In genomic region chr14:106162331-106162730, GRCm38 (mm10) we compare ENCODE assay signal across 21 mouse cellular contexts. TPM values are rescaled to one million over a fixed set of nuclear protein-coding genes. Genes with fewer than 3 reads are reported as not detected.
DNase-seq lines count a peak whose midpoint lies in the region; ATAC-seq lines count a peak whose summit lies in the region.
"Had no signal": no experiment of that assay in that cellular context is flagged by ENCODE, and none has a peak within 500 bp of the region (broad histone marks: within the 10 kb centered on the region; RNA-seq: fewer than 3 reads in every experiment).

No protein-coding gene starts in this region.

- 40% methylated on average over 3 of the region's 3 CpGs for WGBS in heart, embryonic 12.5 days

- H3K27me3 ChIP-seq in heart, embryonic 12.5 days (replicated peaks): no peaks in the 10 kb centered on the region
- H3K27me3 ChIP-seq: embryonic facial prominence, embryonic 12.5 days; liver, embryonic 13.5 days; lung, embryonic 15.5 days had no signal

- peaks cover 4% of the 10 kb centered on the region; the same call in 1 of the 2 replicates for H3K9me3 ChIP-seq in heart, embryonic 12.5 days (replicated peaks)
- H3K9me3 ChIP-seq: embryonic facial prominence, embryonic 12.5 days; liver, embryonic 13.5 days; lung, embryonic 15.5 days had no signal

- no peak overlapping the region for H3K9ac ChIP-seq in heart, embryonic 12.5 days
- H3K9ac ChIP-seq: embryonic facial prominence, embryonic 12.5 days; liver, embryonic 13.5 days; lung, embryonic 15.5 days had no signal

- H3K4me3 ChIP-seq in heart, embryonic 12.5 days: no peak overlapping the region
- H3K4me3 ChIP-seq: embryonic facial prominence, embryonic 12.5 days; liver, embryonic 13.5 days; lung, embryonic 15.5 days had no signal

- peak; percentile 14 to 50 for DNase-seq in cerebellum, postnatal 14 days
- DNase-seq in cerebellum, postnatal 36 days: no peak
- peak; percentile 16 to 47 for DNase-seq in heart, adult 9 months (ENCODE audit: low spot score in 2 of 2)
- DNase-seq in NIH3T3 (ENCODE audit: low read depth): peak; percentile 51
- DNase-seq in fibroblast of lung, adult 2 months (ENCODE audit: low read depth): peak; percentile 33
- DNase-seq in layer of hippocampus, adult 9-11 months: no peak
- DNase-seq: cerebellum, adult 11 months; gastrocnemius, postnatal 36 days; kidney, adult 11 months; liver, embryonic 13.5 days; midbrain, embryonic 14.5 days; right cerebral cortex, adult 18-20 months; thymus, postnatal 4 days had no signal

- no peak for ATAC-seq in heart, embryonic 12.5 days (ENCODE audit: insufficient number of reproducible peaks, low FRiP score)
- ATAC-seq: hindbrain, postnatal 0 days had no signal

- no peak overlapping the region for H3K27ac ChIP-seq in heart, embryonic 12.5 days (ENCODE audit: poor library complexity, severe bottlenecking)
- H3K27ac ChIP-seq: embryonic facial prominence, embryonic 12.5 days; hindbrain, postnatal 0 days; kidney, postnatal 0 days; liver, embryonic 13.5 days; lung, embryonic 15.5 days had no signal

- H3K4me1 ChIP-seq in heart, embryonic 12.5 days (replicated peaks): no peaks in the 10 kb centered on the region
- H3K4me1 ChIP-seq: embryonic facial prominence, embryonic 12.5 days; liver, embryonic 13.5 days; lung, embryonic 15.5 days had no signal

- H3K4me2 ChIP-seq in heart, embryonic 12.5 days: no peak overlapping the region
- H3K4me2 ChIP-seq: embryonic facial prominence, embryonic 12.5 days; liver, embryonic 13.5 days; lung, embryonic 15.5 days had no signal

- no peaks in the 10 kb centered on the region for H3K36me3 ChIP-seq in heart, embryonic 12.5 days
- H3K36me3 ChIP-seq: embryonic facial prominence, embryonic 12.5 days; liver, embryonic 13.5 days; lung, embryonic 15.5 days had no signal

RNA-seq across cellular contexts. Expression of gene Trim52, which starts 56.3 kb away (rescaled TPM):
- not detected in 2 replicates for polyA plus RNA-seq in heart, embryonic 12.5 days (2016; fragmentation: Nextera tagmentation; extraction: Ambion mirVana)
- polyA plus RNA-seq: embryonic facial prominence, embryonic 12.5 days; forebrain, embryonic 11.5 days; frontal cortex, adult 2 months; hindbrain, postnatal 0 days; kidney, postnatal 0 days; limb, embryonic 11.5 days; liver, embryonic 13.5 days; lung, embryonic 15.5 days; midbrain, embryonic 14.5 days had no signal

Comparison
In these comparisons a context has a peak if more than half of its experiments do, and no peak if none do; other contexts are left out.
1. DNase-seq: peak in cerebellum, postnatal 14 days (2 of 2), heart, adult 9 months (2 of 2), NIH3T3 (single experiment) and fibroblast of lung, adult 2 months (single experiment); none in cerebellum, postnatal 36 days (0 of 2) and layer of hippocampus, adult 9-11 months (single experiment).